Mouse (Mus musculus) CH12.LX (cell line): ENCODE measurements around the gene App.

ENCODE experiments used
- BHLHE40 ChIP-seq: IDR thresholded peaks from 2 replicates; pipeline ENCODE4 v1.6.1; 2011; ENCODE audit warnings: mild to moderate bottlenecking, low read depth, low read length, improper control_type of control experiment
- CTCF ChIP-seq, 2 experiments: IDR thresholded peaks in 1 of 2; conservative IDR thresholded peaks in 1 of 2; 2 replicates each; pipeline ENCODE4 v1.5.1; 2011 to 2012; ENCODE audit warnings: low read depth in 2 of 2, low read length in 2 of 2, improper control_type of control experiment in 1 of 2, inconsistent platforms in 1 of 2, mild to moderate bottlenecking in 1 of 2, moderate library complexity in 1 of 2
- JUND ChIP-seq: conservative IDR thresholded peaks from 2 replicates; pipeline ENCODE4 v1.6.1; 2011; ENCODE audit warnings: low read depth, low read length, improper control_type of control experiment
- KAT2A ChIP-seq: IDR thresholded peaks from 2 replicates; pipeline ENCODE4 v1.6.1; 2012; ENCODE audit warnings: low read length, improper control_type of control experiment, inconsistent platforms; ENCODE audit not compliant: insufficient replicate concordance
- POLR2A ChIP-seq: IDR thresholded peaks from 2 replicates; pipeline ENCODE4 v1.6.1; 2011; ENCODE audit warnings: low read depth, mild to moderate bottlenecking, improper control_type of control experiment, low read length
- POLR2AphosphoS2 ChIP-seq: IDR thresholded peaks from 2 replicates; pipeline ENCODE4 v1.6.1; 2011; ENCODE audit warnings: low read depth, low read length, improper control_type of control experiment
- USF1 ChIP-seq: IDR thresholded peaks from 2 replicates; pipeline ENCODE4 v1.6.1; 2014; ENCODE audit warnings: low read depth, mild to moderate bottlenecking, inconsistent platforms, low read length, improper control_type of control experiment

DNA sequence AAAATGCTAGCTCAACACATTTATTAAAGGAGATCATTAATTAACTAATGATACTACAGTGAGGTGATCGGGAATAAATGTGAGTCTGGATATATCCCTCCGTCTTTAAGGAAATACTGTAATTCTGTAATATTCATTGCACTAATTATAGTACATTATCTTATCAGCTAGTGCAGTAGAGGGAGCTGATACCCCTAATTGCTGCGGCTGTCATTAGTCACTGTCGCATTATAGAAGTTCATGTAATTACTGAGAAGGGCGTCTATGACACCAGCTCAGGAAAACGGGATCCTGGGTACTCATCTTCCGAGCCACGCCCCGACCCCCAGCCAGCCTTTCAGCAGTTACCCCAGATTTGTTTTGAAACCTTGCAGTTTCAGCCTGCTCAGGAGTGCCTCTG, 209.6 kb downstream of the App start:
- TF ChIP-seq POLR2A (no peak), CTCF (conservative IDR thresholded peaks at IDR 0.05 in 1 of 2, IDR thresholded peaks at IDR 0.05 in 1 of 2; ENCODE audit: low read depth in 2 of 2, low read length in 2 of 2) (no peak), USF1 (no peak), KAT2A (no peak), BHLHE40 (no peak), POLR2AphosphoS2 (no peak), JUND (no peak)
